Mouse (Mus musculus): ENCODE data around the gene Naaladl1. TPM values are rescaled to one million over a fixed set of nuclear protein-coding genes. Genes with fewer than 3 reads are reported as not detected.

Gene Naaladl1
- polyA plus RNA-seq, 1 experiment from 2014 or later = 0.17 TPM

GRCm38 (mm10) chr19:6097847-6098246 lies 7.7 kb upstream of the Naaladl1 start:
- Histone ChIP-seq H3K27me3 (ENCODE audit: insufficient read depth, low read length) (no peaks in the 10 kb centered on the region), H3K4me1 (replicated peaks; ENCODE audit: insufficient read depth, low read length) (no peaks in the 10 kb centered on the region), H3K9ac (ENCODE audit: low read depth, low read length) (no peak overlapping the region), H3K9me3 (replicated peaks; ENCODE audit: low read length) (no peaks in the 10 kb centered on the region), H3K36me3 (ENCODE audit: insufficient read depth, low read length) (0 out of 2 replicates have a peak, but pooled peaks cover 3% of the 10 kb centered on the region), H3K4me2 (ENCODE audit: low read length) (no peak overlapping the region), H3K27ac (no peak overlapping the region), H3K4me3 (replicated peaks; ENCODE audit: low read depth, low read length) (no peak overlapping the region)
- no peak for TF ChIP-seq CTCF (IDR thresholded peaks at IDR 0.05; ENCODE audit: low read depth)
- DNase-seq (ENCODE audit: low spot score) = no peak
- no peak for ATAC-seq (replicated peaks; ENCODE audit: low FRiP score, low read depth)
- 81% methylated on average over 3 of the region's 3 CpGs for WGBS

GRCm38 (mm10) chr19:6101186-6101585 lies 4.4 kb upstream of the Naaladl1 start:
- 58% methylated on average over 6 of the region's 6 CpGs for WGBS
- no peak for DNase-seq (ENCODE audit: low spot score)

GRCm38 (mm10) chr19:6102169-6102853 lies 3.3 kb upstream of the Naaladl1 start:
- TF ChIP-seq CTCF (IDR thresholded peaks at IDR 0.05; ENCODE audit: low read depth) = no peak
- 75% methylated on average over 6 of the region's 6 CpGs for WGBS
- ATAC-seq (replicated peaks; ENCODE audit: low FRiP score, low read depth) = no peak

More at GRCm38 (mm10) chr19:6101186-6101585, 4.4 kb upstream of the Naaladl1 start:
- no peaks in the 10 kb centered on the region for H3K4me1 ChIP-seq (replicated peaks; ENCODE audit: insufficient read depth, low read length)
- H3K27ac ChIP-seq = no peak overlapping the region
- no peaks in the 10 kb centered on the region for H3K36me3 ChIP-seq (ENCODE audit: insufficient read depth, low read length)
- ATAC-seq (replicated peaks; ENCODE audit: low FRiP score, low read depth) = no peak
- H3K4me3 ChIP-seq (replicated peaks; ENCODE audit: low read depth, low read length) = no peak overlapping the region
- H3K27me3 ChIP-seq (ENCODE audit: insufficient read depth, low read length) = no peaks in the 10 kb centered on the region
- no peak overlapping the region for H3K9ac ChIP-seq (ENCODE audit: low read depth, low read length)
- no peak overlapping the region for H3K4me2 ChIP-seq (ENCODE audit: low read length)
- H3K9me3 ChIP-seq (replicated peaks; ENCODE audit: low read length) = no peaks in the 10 kb centered on the region
- TF ChIP-seq CTCF (IDR thresholded peaks at IDR 0.05; ENCODE audit: low read depth) = no peak

GRCm38 (mm10) chr19:6104476-6104875 lies 1.1 kb upstream of the Naaladl1 start:
- no peak overlapping the region for H3K4me3 ChIP-seq (replicated peaks; ENCODE audit: low read depth, low read length)
- no peaks in the 10 kb centered on the region for H3K4me1 ChIP-seq (replicated peaks; ENCODE audit: insufficient read depth, low read length)
- DNase-seq (ENCODE audit: low spot score) (no peak), ATAC-seq (replicated peaks; ENCODE audit: low FRiP score, low read depth) (no peak)
- no peak overlapping the region for H3K9ac ChIP-seq (ENCODE audit: low read depth, low read length)
- H3K36me3 ChIP-seq (ENCODE audit: insufficient read depth, low read length) = no peaks in the 10 kb centered on the region
- H3K9me3 ChIP-seq (replicated peaks; ENCODE audit: low read length) = no peaks in the 10 kb centered on the region
- no peaks in the 10 kb centered on the region for H3K27me3 ChIP-seq (ENCODE audit: insufficient read depth, low read length)
- no peak for TF ChIP-seq CTCF (IDR thresholded peaks at IDR 0.05; ENCODE audit: low read depth)
- 70% methylated on average over 4 of the region's 4 CpGs for WGBS
- H3K27ac ChIP-seq = no peak overlapping the region
- H3K4me2 ChIP-seq (ENCODE audit: low read length) = no peak overlapping the region

More at GRCm38 (mm10) chr19:6102169-6102853, 3.3 kb upstream of the Naaladl1 start:
- Histone ChIP-seq H3K9ac (ENCODE audit: low read depth, low read length) (no peak overlapping the region), H3K4me1 (replicated peaks; ENCODE audit: insufficient read depth, low read length) (no peaks in the 10 kb centered on the region), H3K9me3 (replicated peaks; ENCODE audit: low read length) (no peaks in the 10 kb centered on the region), H3K27me3 (ENCODE audit: insufficient read depth, low read length) (no peaks in the 10 kb centered on the region), H3K36me3 (ENCODE audit: insufficient read depth, low read length) (no peaks in the 10 kb centered on the region), H3K27ac (no peak overlapping the region), H3K4me3 (replicated peaks; ENCODE audit: low read depth, low read length) (no peak overlapping the region), H3K4me2 (ENCODE audit: low read length) (no peak overlapping the region)
- no peak for DNase-seq (ENCODE audit: low spot score)

GRCm38 (mm10) chr19:6113116-6113515 lies 7.5 kb downstream of the Naaladl1 start:
- Histone ChIP-seq H3K4me2 (ENCODE audit: low read length) (no peak overlapping the region), H3K4me3 (replicated peaks; ENCODE audit: low read depth, low read length) (no peak overlapping the region), H3K9ac (ENCODE audit: low read depth, low read length) (no peak overlapping the region), H3K27me3 (ENCODE audit: insufficient read depth, low read length) (no peaks in the 10 kb centered on the region), H3K9me3 (replicated peaks; ENCODE audit: low read length) (no peaks in the 10 kb centered on the region), H3K27ac (no peak overlapping the region), H3K4me1 (replicated peaks; ENCODE audit: insufficient read depth, low read length) (peaks cover 5% of the 10 kb centered on the region), H3K36me3 (ENCODE audit: insufficient read depth, low read length) (peaks cover 19% of the 10 kb centered on the region)
- DNase-seq (ENCODE audit: low spot score) (no peak), ATAC-seq (replicated peaks; ENCODE audit: low FRiP score, low read depth) (no peak)
- TF ChIP-seq CTCF (IDR thresholded peaks at IDR 0.05; ENCODE audit: low read depth) = no peak
- 34% methylated on average over 6 of the region's 6 CpGs for WGBS

GRCm38 (mm10) chr19:6116113-6116850 lies 10.7 kb downstream of the Naaladl1 start:
- H3K36me3 ChIP-seq (ENCODE audit: insufficient read depth, low read length) = peaks cover 19% of the 10 kb centered on the region
- 93% methylated on average over 15 of the region's 15 CpGs for whole genome bisulfite sequencing
- H3K4me1 ChIP-seq (replicated peaks; ENCODE audit: insufficient read depth, low read length) = peaks cover 5% of the 10 kb centered on the region
- no peak for TF ChIP-seq CTCF (IDR thresholded peaks at IDR 0.05; ENCODE audit: low read depth)
- ATAC-seq (replicated peaks; ENCODE audit: low FRiP score, low read depth) (no peak), DNase-seq (ENCODE audit: low spot score) (no peak)
- 0 out of 2 replicates have a peak overlapping the region, but pooled peaks have one; percentile 18 for H3K9ac ChIP-seq (ENCODE audit: low read depth, low read length)
- H3K27ac ChIP-seq = no peak overlapping the region
- no peak overlapping the region for H3K4me3 ChIP-seq (replicated peaks; ENCODE audit: low read depth, low read length)
- H3K9me3 ChIP-seq (replicated peaks; ENCODE audit: low read length) = no peaks in the 10 kb centered on the region
- peak overlapping the region; percentile 98; the same call in 1 of the 2 replicates for H3K4me2 ChIP-seq (ENCODE audit: low read length)
- no peaks in the 10 kb centered on the region for H3K27me3 ChIP-seq (ENCODE audit: insufficient read depth, low read length)
